Mouse (Mus musculus): ENCODE measurements at regions not wholly inside any gene's neighbourhood (a gene's known extent, or its start where the extent isn't known, plus 50 kb on each side); places are given as distances from the start of the nearest gene placed in this dataset.

- DNase-seq (ENCODE audit: low read depth), result no peak
These were observed 90.9 kb upstream of the Got2 start for GRCm38 (mm10) chr8:95979223-95979622.

GRCm38 (mm10) chr8:95974889-95975288, 86.5 kb upstream of the Got2 start:
- no peak for DNase-seq (ENCODE audit: low read depth)

- DNase-seq (ENCODE audit: low read depth), result no peak
These were observed 85.9 kb upstream of the Got2 start for GRCm38 (mm10) chr8:95974231-95974630.

GRCm38 (mm10) chr8:95973571-95973970, 85.2 kb upstream of the Got2 start:
- no peak for DNase-seq (ENCODE audit: low read depth)

GRCm38 (mm10) chr8:95968828-95969227, 80.5 kb upstream of the Got2 start:
- no peak for DNase-seq (ENCODE audit: low read depth)

- DNase-seq (ENCODE audit: low read depth), result no peak
These were observed 78.1 kb upstream of the Got2 start for GRCm38 (mm10) chr8:95966430-95966829.

- DNase-seq (ENCODE audit: low read depth), result no peak
These were observed 63.9 kb upstream of the Got2 start for GRCm38 (mm10) chr8:95952257-95952656.

GRCm38 (mm10) chr8:95951794-95952193, 63.4 kb upstream of the Got2 start:
- peak; percentile 11 for DNase-seq (ENCODE audit: low read depth)
